Mouse (Mus musculus) G1E (cell line): ENCODE data around the gene Nyx. TPM values are rescaled to one million over a fixed set of nuclear protein-coding genes. Genes with fewer than 3 reads are reported as not detected.
A peak's percentile ranks its signal among the peaks of the same experiment; 100 is the strongest.
"Not testable (repeated sequence)": the region's sequence is repeated elsewhere in the genome, so short reads cannot be mapped to it uniquely, and the experiment has no call there.

ENCODE experiments used
- ATAC-seq: 2 replicates; pipeline ENCODE4 v1.8.0; 2016; ENCODE audit warnings: mild to moderate bottlenecking; ENCODE audit not compliant: insufficient number of reproducible peaks, poor library complexity, low FRiP score, severe bottlenecking; ENCODE audit errors: extremely low read depth
- DNase-seq: peaks from one replicate; pipeline ENCODE4 v3.0.0; 2012; ENCODE audit warnings: low spot score
- H3K27me3 ChIP-seq: 2 replicates; pipeline ENCODE4 v1.6.1; 2012; ENCODE audit warnings: mild to moderate bottlenecking, low read length, inconsistent platforms; ENCODE audit not compliant: insufficient read depth
- H3K36me3 ChIP-seq: replicated peaks from 2 replicates; pipeline ENCODE3; 2012; ENCODE audit warnings: mild to moderate bottlenecking, inconsistent platforms
- H3K4me1 ChIP-seq: 2 replicates; pipeline ENCODE4 v1.6.1; 2012; ENCODE audit warnings: low read depth, low read length, inconsistent platforms, mixed read lengths; ENCODE audit not compliant: insufficient read depth
- H3K4me3 ChIP-seq: 2 replicates; pipeline ENCODE4 v1.5.1; 2012; ENCODE audit warnings: low read depth, mild to moderate bottlenecking, inconsistent platforms, low read length, moderate library complexity, mixed read lengths
- H3K9me3 ChIP-seq: replicated peaks from 2 replicates; pipeline ENCODE4 v1.6.1; 2012; ENCODE audit warnings: inconsistent platforms
- CTCF ChIP-seq: IDR thresholded peaks from 2 replicates; pipeline ENCODE4 v1.5.1; 2012; ENCODE audit warnings: low read depth, low read length, inconsistent platforms, mixed read lengths
- GATA1 ChIP-seq: IDR thresholded peaks from 2 replicates; pipeline ENCODE4 v1.6.1; 2012; ENCODE audit warnings: borderline replicate concordance, low read length, inconsistent platforms, mixed read lengths
- GATA2 ChIP-seq: IDR thresholded peaks from 2 replicates; pipeline ENCODE4 v1.6.1; 2012; ENCODE audit warnings: low read depth, low read length, inconsistent platforms, borderline replicate concordance
- POLR2AphosphoS5 ChIP-seq: IDR thresholded peaks from 2 replicates; pipeline ENCODE4 v1.6.1; 2012; ENCODE audit warnings: low read depth, low read length, inconsistent platforms; ENCODE audit not compliant: insufficient replicate concordance
- TAL1 ChIP-seq: conservative IDR thresholded peaks from 2 replicates; pipeline ENCODE4 v1.6.1; 2012; ENCODE audit warnings: low read depth, low read length, inconsistent platforms, mixed read lengths
- polyA plus RNA-seq: library from polyadenylated mRNA; stranded (reverse); fragments of >175 nt; gene quantifications from 2 replicates; pipeline ENCODE4 v1.2.3, GENCODE M21; 2012
- total RNA-seq, 2 experiments: library from RNA; stranded (forward) in 1 of 2; stranded (reverse) in 1 of 2; fragments of 200-1000 nt in 1 of 2; fragments of >200 nt in 1 of 2; fragmentation: Nextera tagmentation in 1 of 2; gene quantifications; 2 replicates each; pipeline ENCODE4 v1.2.3; 2014 to 2017

Gene Nyx
- not detected in 2 replicates for total RNA-seq (2014; fragmentation: Nextera tagmentation)
- under 0.01 and 0.22 TPM in 2 replicates for total RNA-seq (2017)
- polyA plus RNA-seq, result 0.01 and 0.02 TPM in 2 replicates

DNA sequence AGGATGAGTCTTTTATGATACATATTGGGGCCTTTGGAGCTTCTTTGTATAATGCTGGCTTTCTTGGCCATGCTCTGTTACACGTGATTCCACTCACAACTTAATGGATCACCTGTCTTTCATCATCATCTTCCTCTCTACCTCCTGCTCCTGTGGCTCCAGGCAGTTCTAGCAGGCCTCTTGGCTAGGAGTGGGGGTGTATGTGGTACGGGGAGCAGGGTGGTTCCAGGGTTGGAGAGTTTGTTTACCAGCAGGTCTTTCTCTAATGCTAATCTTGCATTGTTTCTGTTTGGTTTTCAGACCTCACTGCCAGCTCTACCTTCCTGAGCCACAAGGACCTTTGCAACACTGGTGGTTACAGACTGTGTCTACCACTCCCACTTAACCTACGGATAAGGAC is at the start of gene Nyx:
Gene Nyx (plus strand): TSS at position 301 of the 400 bp plus-strand sequence.
- Histone ChIP-seq H3K9me3 (no peaks in the 10 kb centered on the region), H3K4me3 (no peak within 1 kb of the TSS), H3K27me3 (no peaks in the 10 kb centered on the region; the same call in 1 of the 2 replicates), H3K4me1 (peaks cover 10% of the 10 kb centered on the region), H3K36me3 (no peaks in the 10 kb centered on the region)
- DNase-seq, result no peak
- no peak for TF ChIP-seq GATA2
- TF ChIP-seq CTCF, result no peak
- TF ChIP-seq GATA1, result no peak
- no peak for TF ChIP-seq TAL1
- no peak for TF ChIP-seq POLR2AphosphoS5
- no peak for ATAC-seq

- no peaks in the 10 kb centered on the region for H3K9me3 ChIP-seq
- ATAC-seq (no peak), DNase-seq (no peak)
- H3K4me1 ChIP-seq, result no peaks in the 10 kb centered on the region
- H3K27me3 ChIP-seq, result peaks cover 3% of the 10 kb centered on the region; the same call in 1 of the 2 replicates
- no peak for TF ChIP-seq CTCF
- no peak for TF ChIP-seq GATA1
- H3K36me3 ChIP-seq, result no peaks in the 10 kb centered on the region
- no peak overlapping the region for H3K4me3 ChIP-seq
Measured at GRCm38 (mm10) chrX:13422047-13422446, 43.9 kb upstream of the Nyx start.

GRCm38 (mm10) chrX:13431421-13431820 is 34.5 kb upstream of the Nyx start:
- no peak for DNase-seq
- H3K9me3 ChIP-seq, result no peaks in the 10 kb centered on the region
- no peaks in the 10 kb centered on the region for H3K4me1 ChIP-seq
- H3K27me3 ChIP-seq, result no peaks in the 10 kb centered on the region
- no peak overlapping the region for H3K4me3 ChIP-seq
- no peak for ATAC-seq
- TF ChIP-seq POLR2AphosphoS5 (no peak), GATA2 (no peak), GATA1 (no peak), CTCF (no peak), TAL1 (no peak)
- no peaks in the 10 kb centered on the region for H3K36me3 ChIP-seq

DNA sequence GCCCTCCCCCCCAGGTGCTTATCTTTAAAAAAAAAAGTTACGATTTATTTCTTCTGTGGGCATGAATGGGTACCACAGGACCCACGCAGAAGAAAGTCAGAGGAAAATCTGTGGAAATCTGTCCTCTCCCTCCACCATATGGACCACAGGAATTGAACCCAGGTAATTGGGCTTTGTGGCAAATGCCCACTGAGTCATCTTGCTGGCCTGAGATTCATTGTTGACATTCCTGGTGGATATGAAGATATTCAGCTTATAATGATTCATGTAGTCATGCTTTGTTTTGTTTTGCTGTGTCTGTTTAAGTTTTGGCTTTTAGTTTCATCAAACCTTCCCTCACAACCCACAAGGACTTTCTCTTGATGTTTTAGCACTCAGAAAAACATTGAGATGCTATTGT is 29.9 kb upstream of the Nyx start:
- not testable (repeated sequence) for H3K4me1 ChIP-seq, H3K36me3 ChIP-seq, H3K9me3 ChIP-seq, DNase-seq, H3K27me3 ChIP-seq, ATAC-seq, H3K4me3 ChIP-seq

DNA sequence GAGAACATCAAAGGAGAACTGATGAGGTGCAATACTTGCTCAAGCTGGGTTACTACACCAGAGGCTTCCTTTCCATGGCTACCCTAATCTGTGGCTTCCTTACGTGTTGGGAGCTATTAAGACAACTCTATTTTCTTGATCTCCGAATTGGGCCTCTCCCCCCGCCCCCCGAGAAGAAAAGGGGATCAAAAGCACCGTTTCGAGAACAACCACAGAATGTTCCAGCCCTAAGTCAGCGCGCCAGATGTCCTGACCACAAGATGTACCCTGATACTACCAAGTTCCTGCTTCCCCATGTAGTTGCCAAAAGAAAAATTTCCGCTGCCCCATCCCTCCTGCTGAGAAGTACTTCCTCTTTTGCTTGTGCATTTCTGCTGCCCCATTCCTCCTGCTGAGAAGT is 9.4 kb upstream of the Nyx start:
- not testable (repeated sequence) for DNase-seq, H3K4me3 ChIP-seq, H3K36me3 ChIP-seq, H3K9me3 ChIP-seq, H3K27me3 ChIP-seq, ATAC-seq, H3K4me1 ChIP-seq

- no peaks in the 10 kb centered on the region for H3K36me3 ChIP-seq
- H3K9me3 ChIP-seq, result peaks cover 5% of the 10 kb centered on the region
- H3K4me1 ChIP-seq, result peaks cover 12% of the 10 kb centered on the region
- DNase-seq (no peak), ATAC-seq (no peak)
- no peaks in the 10 kb centered on the region for H3K27me3 ChIP-seq
- no peak overlapping the region for H3K4me3 ChIP-seq
- TF ChIP-seq CTCF, result no peak
- TF ChIP-seq GATA2, result no peak
- no peak for TF ChIP-seq POLR2AphosphoS5
- TF ChIP-seq GATA1, result no peak
- TF ChIP-seq TAL1, result no peak
Measured at GRCm38 (mm10) chrX:13458766-13459165, 7.1 kb upstream of the Nyx start.

GRCm38 (mm10) chrX:13461266-13462261 is 4.3 kb upstream of the Nyx start:
- ATAC-seq, result peak; percentile 81
- peaks cover 5% of the 10 kb centered on the region for H3K9me3 ChIP-seq
- peaks cover 12% of the 10 kb centered on the region for H3K4me1 ChIP-seq
- peak overlapping the region; percentile 70 for H3K4me3 ChIP-seq
- DNase-seq, result peak; percentile 71
- TF ChIP-seq TAL1, result no peak; the same call in 1 of the 2 replicates
- 0 out of 2 replicates have a peak, but pooled peaks have one; percentile 5 for TF ChIP-seq CTCF
- H3K27me3 ChIP-seq, result no peaks in the 10 kb centered on the region
- no peaks in the 10 kb centered on the region for H3K36me3 ChIP-seq
